Comparison of ENCODE assay signal across 16 mouse cellular contexts in the genomic region with DNA sequence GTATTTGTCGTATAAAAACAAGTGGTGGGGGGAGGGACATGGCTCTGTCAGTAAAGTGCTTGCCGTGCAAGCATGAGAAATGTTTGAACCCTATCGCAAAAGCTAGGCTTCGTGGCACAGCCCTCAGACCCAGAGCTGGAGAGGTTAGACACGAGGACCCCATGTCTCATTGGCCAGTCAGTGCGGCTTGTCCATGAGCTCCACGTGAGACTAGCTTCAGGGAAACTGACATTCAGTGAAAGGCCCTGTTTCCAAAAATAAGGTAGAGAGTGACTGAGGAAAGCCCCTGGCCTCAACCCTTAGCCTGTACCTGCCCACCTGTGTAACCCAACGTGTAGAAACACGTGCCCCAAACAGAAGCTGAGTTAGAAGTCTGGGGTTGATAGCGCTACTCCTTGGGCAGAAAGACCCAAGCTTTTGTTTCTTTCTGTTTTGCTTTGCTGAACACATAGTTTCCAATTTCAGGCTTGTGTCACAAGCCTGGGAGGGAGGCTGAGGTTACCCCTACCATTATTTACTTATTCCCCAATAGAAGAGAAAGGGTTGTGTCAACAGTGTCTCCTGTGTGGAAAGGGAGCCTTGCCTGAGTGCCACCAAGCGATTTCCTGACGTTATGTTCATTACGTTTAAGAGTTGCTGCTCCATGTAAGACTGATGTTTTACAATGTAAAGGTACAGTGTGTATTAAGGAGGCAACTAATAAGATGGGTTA. TPM values are rescaled to one million over a fixed set of nuclear protein-coding genes. Genes with fewer than 3 reads are reported as not detected.
DNase-seq lines count a peak whose midpoint lies in the region; ATAC-seq and TF ChIP-seq lines count a peak whose summit lies in the region.
"Had no signal": no experiment of that assay in that cellular context is flagged by ENCODE, and none has a peak within 500 bp of the region (broad histone marks: within the 10 kb centered on the region; RNA-seq: fewer than 3 reads in every experiment).

No protein-coding gene starts in this region.

- peaks cover 0 to 6% of the 10 kb centered on the region in 2 experiments; a peak in 2 of 4 replicates for H3K4me1 ChIP-seq in heart, embryonic 14.5 days (ENCODE audit: control insufficient read depth in 2 of 2, insufficient read depth in 2 of 2, low read length in 2 of 2)
- no peaks in the 10 kb centered on the region for H3K4me1 ChIP-seq in intestine, postnatal 0 days (replicated peaks; ENCODE audit: control insufficient read depth, insufficient read depth, low read length)
- H3K4me1 ChIP-seq: embryonic facial prominence, embryonic 13.5 days; midbrain, embryonic 13.5 days; neural tube, embryonic 12.5 days had no signal

- H3K4me2 ChIP-seq in heart, embryonic 14.5 days (ENCODE audit: low read length) = peak overlapping the region; percentile 24; the same call in 1 of the 2 replicates
- H3K4me2 ChIP-seq in intestine, postnatal 0 days (replicated peaks; ENCODE audit: low read depth) = no peak overlapping the region
- H3K4me2 ChIP-seq: embryonic facial prominence, embryonic 13.5 days; midbrain, embryonic 13.5 days; neural tube, embryonic 12.5 days had no signal

- H3K9me3 ChIP-seq in heart, embryonic 14.5 days (ENCODE audit: control insufficient read depth, low read length) = no peaks in the 10 kb centered on the region
- no peaks in the 10 kb centered on the region for H3K9me3 ChIP-seq in intestine, postnatal 0 days (ENCODE audit: control insufficient read depth)
- H3K9me3 ChIP-seq: embryonic facial prominence, embryonic 13.5 days; hindbrain, embryonic 10.5 days; midbrain, embryonic 13.5 days; neural tube, embryonic 12.5 days had no signal

- no peak overlapping the region for H3K9ac ChIP-seq in heart, embryonic 14.5 days (ENCODE audit: low read length)
- no peak overlapping the region for H3K9ac ChIP-seq in intestine, postnatal 0 days (ENCODE audit: low read depth, low read length)
- H3K9ac ChIP-seq: embryonic facial prominence, embryonic 13.5 days; midbrain, embryonic 13.5 days; neural tube, embryonic 12.5 days had no signal

- 75% methylated on average over 13 of the region's 13 CpGs for WGBS in heart, embryonic 14.5 days
- 85% methylated on average over 13 of the region's 13 CpGs for WGBS in intestine, postnatal 0 days

- no peak overlapping the region for H3K4me3 ChIP-seq in heart, embryonic 14.5 days (ENCODE audit: control insufficient read depth in 1 of 2, insufficient read depth in 1 of 2, low read depth in 1 of 2, low read length in 2 of 2)
- H3K4me3 ChIP-seq in intestine, postnatal 0 days (ENCODE audit: low read depth, low read length) = no peak overlapping the region
- H3K4me3 ChIP-seq: embryonic facial prominence, embryonic 13.5 days; hindbrain, embryonic 10.5 days; midbrain, embryonic 13.5 days; neural tube, embryonic 12.5 days had no signal

- no peaks in the 10 kb centered on the region for H3K27me3 ChIP-seq in heart, embryonic 14.5 days (ENCODE audit: control insufficient read depth, insufficient read depth, low read length)
- H3K27me3 ChIP-seq in intestine, postnatal 0 days (replicated peaks; ENCODE audit: control insufficient read depth, insufficient read depth, low read length) = no peaks in the 10 kb centered on the region
- H3K27me3 ChIP-seq: embryonic facial prominence, embryonic 13.5 days; midbrain, embryonic 13.5 days; neural tube, embryonic 12.5 days had no signal

- no peaks in the 10 kb centered on the region for H3K36me3 ChIP-seq in heart, embryonic 14.5 days (ENCODE audit: control insufficient read depth, insufficient read depth, low read length)
- no peaks in the 10 kb centered on the region for H3K36me3 ChIP-seq in intestine, postnatal 0 days (ENCODE audit: control insufficient read depth, insufficient read depth)

- ATAC-seq in heart, embryonic 14.5 days (ENCODE audit: insufficient number of reproducible peaks, insufficient read depth, low FRiP score, low read depth) = no peak
- ATAC-seq in common myeloid progenitor, adult 5-6 weeks (replicated peaks; ENCODE audit: low read depth, poor library complexity, severe bottlenecking) = peak; percentile 7
- peak; percentile 4; the same call in 1 of the 2 replicates for ATAC-seq in megakaryocyte progenitor cell, adult 5-6 weeks (replicated peaks; ENCODE audit: poor library complexity)
- ATAC-seq in intestine, postnatal 0 days = no peak
- ATAC-seq: midbrain, embryonic 13.5 days had no signal

- no peak for TF ChIP-seq CTCF in intestine, postnatal 0 days (IDR thresholded peaks at IDR 0.05; ENCODE audit: low read depth)

- peak overlapping the region in 1 of 2 experiments; percentile 38; a peak in 1 of 4 replicates for H3K27ac ChIP-seq in heart, embryonic 14.5 days (replicated peaks in 1 of 2; ENCODE audit: control insufficient read depth in 1 of 2, insufficient read depth in 1 of 2, low read depth in 2 of 2, low read length in 2 of 2)
- H3K27ac ChIP-seq in intestine, postnatal 0 days (ENCODE audit: low read depth, low read length) = no peak overlapping the region
- H3K27ac ChIP-seq: embryonic facial prominence, embryonic 13.5 days; hindbrain, embryonic 10.5 days; midbrain, embryonic 13.5 days; neural tube, embryonic 12.5 days had no signal

- DNase-seq in heart, postnatal 36 days = no peak
- peak; percentile 58 for DNase-seq in CD4-positive helper T cell, adult 2 months (ENCODE audit: low read depth, low spot score)
- DNase-seq in gastrocnemius, adult 8-10 months (ENCODE audit: low spot score in 2 of 2) = no peak
- no peak for DNase-seq in cerebellum, postnatal 25 days
- DNase-seq: cerebellum, adult 9-11 months; kidney, postnatal 25 days; lung, adult 2 months; right cerebral cortex, adult 18-20 months had no signal

- intact Hi-C loops in heart, postnatal 36 days (cut with DNase I) = no loop called here

RNA-seq across cellular contexts. Expression of a gene that starts 12.2 kb away (rescaled TPM):
- polyA plus RNA-seq in heart, embryonic 14.5 days (2014; fragmentation: Nextera tagmentation; extraction: Ambion mirVana) = 7.1 and 7.2 TPM in 2 replicates
- total RNA-seq in heart, postnatal 36 days (2021) = 1 to 10 TPM; 4.9 to 5.5 TPM
- 41.8 and 53.9 TPM in 2 replicates for total RNA-seq in common myeloid progenitor, adult 5-6 weeks (2017)
- total RNA-seq in megakaryocyte progenitor cell, adult 5-6 weeks (2015) = 50.1 and 52.8 TPM in 2 replicates
- 41.4 and 56.0 TPM in 2 replicates for total RNA-seq in megakaryocyte progenitor cell, adult 5-6 weeks (2017)
- 1 to 10 TPM; 2.4 to 3.6 (median 2.9) TPM for total RNA-seq in gastrocnemius, adult 8-10 months (2022)
- 3.1 TPM in 2 replicates for polyA plus RNA-seq in intestine, postnatal 0 days (2015; fragmentation: Nextera tagmentation; extraction: Ambion mirVana)

Comparison
In these comparisons a context has a peak if more than half of its experiments do, and no peak if none do; other contexts are left out.
1. ATAC-seq: peak in common myeloid progenitor, adult 5-6 weeks (single experiment) and megakaryocyte progenitor cell, adult 5-6 weeks (single experiment); none in heart, embryonic 14.5 days (single experiment) and intestine, postnatal 0 days (single experiment).